Mouse (Mus musculus): ENCODE results near the gene Bax. TPM values are rescaled to one million over a fixed set of nuclear protein-coding genes. Genes with fewer than 3 reads are reported as not detected.

Bax gene
- polyA plus RNA-seq, 1 experiment from 2014 or later, result 257 TPM

DNA sequence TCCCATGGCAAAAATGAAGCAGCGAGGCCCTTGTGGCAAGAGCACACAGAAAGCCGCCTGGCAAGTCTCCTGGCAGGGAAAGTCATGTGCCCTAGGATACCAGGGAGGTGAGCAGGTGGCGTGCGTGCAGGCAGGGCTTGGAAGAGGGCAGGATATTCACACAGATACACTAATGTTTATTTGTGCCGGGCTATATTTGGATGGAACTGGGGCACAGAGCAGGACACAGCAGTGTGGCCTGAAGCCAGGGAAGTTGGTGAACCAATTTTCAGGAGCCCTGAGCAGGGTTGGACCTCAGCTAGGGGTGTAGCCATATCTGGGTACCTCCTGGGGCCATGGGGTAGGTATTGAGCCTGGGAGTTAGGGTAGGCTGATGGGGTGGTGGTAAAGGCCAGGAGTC is 26.3 kb upstream of the Bax start:
- H3K4me1 ChIP-seq (replicated peaks; ENCODE audit: control insufficient read depth, insufficient read depth, low read length), result peaks cover 11% of the 10 kb centered on the region
- H3K9ac ChIP-seq (replicated peaks; ENCODE audit: low read depth, low read length), result no peak overlapping the region
- H3K27ac ChIP-seq (ENCODE audit: low read length), result no peak overlapping the region
- no peaks in the 10 kb centered on the region for H3K27me3 ChIP-seq (replicated peaks; ENCODE audit: control insufficient read depth, insufficient read depth, low read length)
- H3K4me3 ChIP-seq (replicated peaks; ENCODE audit: low read length), result no peak overlapping the region
- peaks cover 13% of the 10 kb centered on the region for H3K36me3 ChIP-seq (ENCODE audit: control insufficient read depth, insufficient read depth)
- no peaks in the 10 kb centered on the region for H3K9me3 ChIP-seq (ENCODE audit: control insufficient read depth, low read length)
- no peak overlapping the region for H3K4me2 ChIP-seq (ENCODE audit: low read length)
- WGBS, result 91% methylated on average over 5 of the region's 5 CpGs
- ATAC-seq, result no peak

GRCm38 (mm10) chr7:45492225-45492844 is 25.6 kb upstream of the Bax start:
- H3K9me3 ChIP-seq (ENCODE audit: control insufficient read depth, low read length), result no peaks in the 10 kb centered on the region
- WGBS, result 95% methylated on average over 8 of the region's 8 CpGs
- peaks cover 13% of the 10 kb centered on the region for H3K36me3 ChIP-seq (ENCODE audit: control insufficient read depth, insufficient read depth)

GRCm38 (mm10) chr7:45491264-45491663 is 24.6 kb upstream of the Bax start:
- no peak overlapping the region for H3K9ac ChIP-seq (replicated peaks; ENCODE audit: low read depth, low read length)
- no peak overlapping the region for H3K4me2 ChIP-seq (ENCODE audit: low read length)
- peaks cover 10% of the 10 kb centered on the region for H3K36me3 ChIP-seq (ENCODE audit: control insufficient read depth, insufficient read depth)
- H3K27ac ChIP-seq (ENCODE audit: low read length), result no peak overlapping the region
- WGBS, result 23% methylated on average over 3 of the region's 3 CpGs
- H3K4me3 ChIP-seq (replicated peaks; ENCODE audit: low read length), result no peak overlapping the region
- no peaks in the 10 kb centered on the region for H3K9me3 ChIP-seq (ENCODE audit: control insufficient read depth, low read length)
- no peak for ATAC-seq
- peaks cover 13% of the 10 kb centered on the region for H3K4me1 ChIP-seq (replicated peaks; ENCODE audit: control insufficient read depth, insufficient read depth, low read length)
- no peaks in the 10 kb centered on the region for H3K27me3 ChIP-seq (replicated peaks; ENCODE audit: control insufficient read depth, insufficient read depth, low read length)

More at GRCm38 (mm10) chr7:45492225-45492844, 25.6 kb upstream of the Bax start:
- no peak overlapping the region for H3K4me2 ChIP-seq (ENCODE audit: low read length)
- ATAC-seq, result no peak
- H3K9ac ChIP-seq (replicated peaks; ENCODE audit: low read depth, low read length), result no peak overlapping the region
- H3K27me3 ChIP-seq (replicated peaks; ENCODE audit: control insufficient read depth, insufficient read depth, low read length), result no peaks in the 10 kb centered on the region
- no peak overlapping the region for H3K27ac ChIP-seq (ENCODE audit: low read length)
- H3K4me3 ChIP-seq (replicated peaks; ENCODE audit: low read length), result no peak overlapping the region
- H3K4me1 ChIP-seq (replicated peaks; ENCODE audit: control insufficient read depth, insufficient read depth, low read length), result peaks cover 13% of the 10 kb centered on the region

GRCm38 (mm10) chr7:45490822-45491221 is 24.1 kb upstream of the Bax start:
- Histone ChIP-seq H3K9me3 (ENCODE audit: control insufficient read depth, low read length) (no peaks in the 10 kb centered on the region), H3K27ac (ENCODE audit: low read length) (no peak overlapping the region), H3K4me2 (ENCODE audit: low read length) (no peak overlapping the region), H3K4me1 (replicated peaks; ENCODE audit: control insufficient read depth, insufficient read depth, low read length) (peaks cover 13% of the 10 kb centered on the region), H3K27me3 (replicated peaks; ENCODE audit: control insufficient read depth, insufficient read depth, low read length) (no peaks in the 10 kb centered on the region), H3K9ac (replicated peaks; ENCODE audit: low read depth, low read length) (no peak overlapping the region), H3K36me3 (ENCODE audit: control insufficient read depth, insufficient read depth) (peaks cover 10% of the 10 kb centered on the region), H3K4me3 (replicated peaks; ENCODE audit: low read length) (no peak overlapping the region)
- ATAC-seq, result no peak
- WGBS, result 44% methylated on average over 9 of the region's 9 CpGs

- H3K9ac ChIP-seq (replicated peaks; ENCODE audit: low read depth, low read length), result no peak overlapping the region
- peaks cover 13% of the 10 kb centered on the region for H3K4me1 ChIP-seq (replicated peaks; ENCODE audit: control insufficient read depth, insufficient read depth, low read length)
- no peaks in the 10 kb centered on the region for H3K9me3 ChIP-seq (ENCODE audit: control insufficient read depth, low read length)
- no peak overlapping the region for H3K4me2 ChIP-seq (ENCODE audit: low read length)
- no peak overlapping the region for H3K27ac ChIP-seq (ENCODE audit: low read length)
- H3K4me3 ChIP-seq (replicated peaks; ENCODE audit: low read length), result no peak overlapping the region
- ATAC-seq, result no peak
- WGBS, result 82% methylated on average over 7 of the region's 7 CpGs
- H3K27me3 ChIP-seq (replicated peaks; ENCODE audit: control insufficient read depth, insufficient read depth, low read length), result no peaks in the 10 kb centered on the region
- peaks cover 8% of the 10 kb centered on the region for H3K36me3 ChIP-seq (ENCODE audit: control insufficient read depth, insufficient read depth)
Measured at GRCm38 (mm10) chr7:45489578-45489977, 22.9 kb upstream of the Bax start.

- H3K36me3 ChIP-seq (ENCODE audit: control insufficient read depth, insufficient read depth), result peaks cover 3% of the 10 kb centered on the region
- WGBS, result 8% methylated on average over 38 of the region's 38 CpGs
- peak within 1 kb of the TSS; percentile 67 for H3K27ac ChIP-seq (ENCODE audit: low read length)
- no peaks in the 10 kb centered on the region for H3K9me3 ChIP-seq (ENCODE audit: control insufficient read depth, low read length)
- H3K27me3 ChIP-seq (replicated peaks; ENCODE audit: control insufficient read depth, insufficient read depth, low read length), result no peaks in the 10 kb centered on the region
- peaks cover 13% of the 10 kb centered on the region for H3K4me1 ChIP-seq (replicated peaks; ENCODE audit: control insufficient read depth, insufficient read depth, low read length)
- H3K9ac ChIP-seq (replicated peaks; ENCODE audit: low read depth, low read length), result peak within 1 kb of the TSS; percentile 67
- ATAC-seq, result peak; percentile 59
- peak within 1 kb of the TSS; percentile 66 for H3K4me2 ChIP-seq (ENCODE audit: low read length)
- H3K4me3 ChIP-seq (replicated peaks; ENCODE audit: low read length), result peak within 1 kb of the TSS; percentile 48
Measured at GRCm38 (mm10) chr7:45488293-45489204, 21.9 kb upstream of the Bax start, which contains the start of gene Dhdh. Gene Dhdh (minus strand): TSS chr7:45488805.

- peak overlapping the region; percentile 67 for H3K27ac ChIP-seq (ENCODE audit: low read length)
- H3K4me2 ChIP-seq (ENCODE audit: low read length), result peak overlapping the region; percentile 66
- H3K27me3 ChIP-seq (replicated peaks; ENCODE audit: control insufficient read depth, insufficient read depth, low read length), result no peaks in the 10 kb centered on the region
- peak overlapping the region; percentile 67 for H3K9ac ChIP-seq (replicated peaks; ENCODE audit: low read depth, low read length)
- no peaks in the 10 kb centered on the region for H3K36me3 ChIP-seq (ENCODE audit: control insufficient read depth, insufficient read depth)
- ATAC-seq, result peak; percentile 58
- no peaks in the 10 kb centered on the region for H3K9me3 ChIP-seq (ENCODE audit: control insufficient read depth, low read length)
- peaks cover 13% of the 10 kb centered on the region for H3K4me1 ChIP-seq (replicated peaks; ENCODE audit: control insufficient read depth, insufficient read depth, low read length)
- H3K4me3 ChIP-seq (replicated peaks; ENCODE audit: low read length), result peak overlapping the region; percentile 48
- WGBS, result 15% methylated on average over 11 of the region's 11 CpGs
Measured at GRCm38 (mm10) chr7:45487861-45488292, 21.2 kb upstream of the Bax start.

GRCm38 (mm10) chr7:45486761-45487415 is 20.2 kb upstream of the Bax start, which contains the start of gene Gm45808:
Gene Gm45808 (minus strand): TSS chr7:45486811.
- no peak within 1 kb of the TSS for H3K4me3 ChIP-seq (replicated peaks; ENCODE audit: low read length)
- no peaks in the 10 kb centered on the region for H3K9me3 ChIP-seq (ENCODE audit: control insufficient read depth, low read length)
- ATAC-seq, result no peak
- H3K4me2 ChIP-seq (ENCODE audit: low read length), result no peak within 1 kb of the TSS
- no peaks in the 10 kb centered on the region for H3K36me3 ChIP-seq (ENCODE audit: control insufficient read depth, insufficient read depth)
- H3K27ac ChIP-seq (ENCODE audit: low read length), result no peak within 1 kb of the TSS
- H3K4me1 ChIP-seq (replicated peaks; ENCODE audit: control insufficient read depth, insufficient read depth, low read length), result peaks cover 13% of the 10 kb centered on the region
- H3K9ac ChIP-seq (replicated peaks; ENCODE audit: low read depth, low read length), result no peak within 1 kb of the TSS
- 74% methylated on average over 12 of the region's 12 CpGs for WGBS
- no peaks in the 10 kb centered on the region for H3K27me3 ChIP-seq (replicated peaks; ENCODE audit: control insufficient read depth, insufficient read depth, low read length)

- ATAC-seq, result no peak
- no peak overlapping the region for H3K9ac ChIP-seq (replicated peaks; ENCODE audit: low read depth, low read length)
- no peak overlapping the region for H3K27ac ChIP-seq (ENCODE audit: low read length)
- H3K9me3 ChIP-seq (ENCODE audit: control insufficient read depth, low read length), result no peaks in the 10 kb centered on the region
- no peaks in the 10 kb centered on the region for H3K27me3 ChIP-seq (replicated peaks; ENCODE audit: control insufficient read depth, insufficient read depth, low read length)
- H3K4me1 ChIP-seq (replicated peaks; ENCODE audit: control insufficient read depth, insufficient read depth, low read length), result peaks cover 13% of the 10 kb centered on the region
- no peak overlapping the region for H3K4me2 ChIP-seq (ENCODE audit: low read length)
- no peak overlapping the region for H3K4me3 ChIP-seq (replicated peaks; ENCODE audit: low read length)
- WGBS, result 79% methylated on average over 7 of the region's 7 CpGs
- H3K36me3 ChIP-seq (ENCODE audit: control insufficient read depth, insufficient read depth), result no peaks in the 10 kb centered on the region
Measured at GRCm38 (mm10) chr7:45486158-45486557, 19.5 kb upstream of the Bax start.
